Mouse (Mus musculus): ENCODE measurements at regions not wholly inside any gene's neighbourhood (a gene's known extent, or its start where the extent isn't known, plus 50 kb on each side); places are given as distances from the start of the nearest gene placed in this dataset.

GRCm38 (mm10) chr11:56351798-56352366, 311.1 kb upstream of the Nmur2 start:
- TF ChIP-seq CTCF (IDR thresholded peaks at IDR 0.05; ENCODE audit: insufficient read depth, low read depth, low read length): no peak
- no peak for TF ChIP-seq POLR2A (IDR thresholded peaks at IDR 0.05; ENCODE audit: insufficient read depth, low read depth, low read length)

Measured in olfactory bulb, adult 2 months (tissue).